Mouse (Mus musculus) lung, embryonic 15.5 days (tissue): ENCODE measurements around the gene Fbxw8. TPM values are rescaled to one million over a fixed set of nuclear protein-coding genes. Genes with fewer than 3 reads are reported as not detected.

ENCODE experiments used
- ATAC-seq: fragments of 200-750 bp; cut with Nextera tagmentation; 2 replicates; pipeline ENCODE4 v1.8.0; 2017; ENCODE audit warnings: moderate number of reproducible peaks, borderline replicate concordance; ENCODE audit not compliant: low FRiP score, low TSS enrichment; ENCODE audit errors: extremely low read depth
- H3K27ac ChIP-seq: fragments of 300-500 bp; sonication (generic); 2 replicates; pipeline ENCODE4 v1.5.1; 2015; ENCODE audit warnings: moderate library complexity, mild to moderate bottlenecking, inconsistent platforms
- H3K27me3 ChIP-seq: fragments of 300-500 bp; sonication (generic); 2 replicates; pipeline ENCODE4 v1.6.1; 2015; ENCODE audit warnings: inconsistent platforms
- H3K36me3 ChIP-seq: fragments of 300-500 bp; sonication (generic); 2 replicates; pipeline ENCODE4 v1.6.1; 2015; ENCODE audit warnings: inconsistent platforms
- H3K4me1 ChIP-seq: fragments of 300-500 bp; sonication (generic); 2 replicates; pipeline ENCODE4 v1.6.1; 2015; ENCODE audit warnings: inconsistent platforms
- H3K4me2 ChIP-seq: fragments of 300-500 bp; sonication (generic); 2 replicates; pipeline ENCODE4 v1.6.1; 2015; ENCODE audit warnings: inconsistent platforms, mild to moderate bottlenecking, moderate library complexity
- H3K4me3 ChIP-seq: fragments of 300-500 bp; sonication (generic); 2 replicates; pipeline ENCODE4 v1.5.1; 2015; ENCODE audit warnings: mild to moderate bottlenecking, inconsistent platforms
- H3K9ac ChIP-seq: fragments of 300-500 bp; sonication (generic); 2 replicates; pipeline ENCODE4 v1.6.1; 2015; ENCODE audit warnings: inconsistent platforms
- H3K9me3 ChIP-seq: fragments of 300-500 bp; sonication (generic); 2 replicates; pipeline ENCODE4 v1.6.1; 2016; ENCODE audit warnings: inconsistent platforms
- WGBS: fragments of 180-500 bp; shearing (Covaris S2); methylation state at CpG from one replicate; pipeline ENCODE4 v1.1.7; 2015; 5-methylcytosine and 5-hydroxymethylcytosine counted together
- polyA plus RNA-seq: library from polyadenylated mRNA; unstranded; fragments of >200 nt; fragmentation: Nextera tagmentation; extraction: Ambion mirVana; gene quantifications from 2 replicates; pipeline ENCODE4 v1.2.1, GENCODE M21; 2015

Gene Fbxw8
- polyA plus RNA-seq, 1 experiment from 2014 or later, result 30.2 TPM

DNA sequence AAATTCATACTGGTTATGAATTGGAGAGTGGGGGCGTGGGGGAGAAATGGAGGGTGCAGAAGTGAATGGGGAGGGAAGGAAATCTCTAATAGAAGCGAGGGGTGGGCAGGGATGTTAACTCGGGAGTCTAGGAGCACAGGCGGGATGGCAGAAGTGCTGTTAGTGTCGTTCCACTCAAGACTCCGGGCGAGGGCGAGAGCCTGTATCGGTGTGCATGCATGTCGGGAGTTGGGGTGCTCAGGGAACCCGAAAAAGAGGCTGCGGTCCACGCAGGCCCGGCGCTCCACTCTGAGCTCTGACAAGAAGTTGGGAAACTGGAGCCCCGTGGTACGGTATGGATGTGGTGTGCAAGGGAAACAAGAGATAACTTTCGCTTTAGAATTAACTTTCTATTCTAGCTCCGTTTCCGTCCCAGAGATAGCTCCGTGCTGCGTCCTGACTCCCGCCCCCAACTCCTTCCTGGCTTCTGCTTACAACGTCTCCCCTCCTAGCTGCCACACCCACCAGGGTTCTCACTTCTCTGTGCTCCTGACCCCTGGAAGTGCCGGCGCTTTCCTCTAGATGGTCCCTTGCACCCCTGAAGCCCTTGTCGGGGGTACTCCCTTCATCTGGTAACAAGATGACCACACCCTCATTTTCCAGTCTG is 16.9 kb upstream of the Fbxw8 start:
- 0 out of 2 replicates have a peak, but pooled peaks cover 6% of the 10 kb centered on the region for H3K9me3 ChIP-seq
- peaks cover 86% of the 10 kb centered on the region for H3K27me3 ChIP-seq
- H3K27ac ChIP-seq, result no peak overlapping the region
- H3K36me3 ChIP-seq, result no peaks in the 10 kb centered on the region
- H3K4me3 ChIP-seq, result peak overlapping the region; percentile 39
- under 1% methylated on average over 27 of the region's 27 CpGs for WGBS
- H3K9ac ChIP-seq, result no peak overlapping the region
- H3K4me2 ChIP-seq, result peak overlapping the region; percentile 65
- peaks cover 28% of the 10 kb centered on the region for H3K4me1 ChIP-seq
- ATAC-seq, result no peak

DNA sequence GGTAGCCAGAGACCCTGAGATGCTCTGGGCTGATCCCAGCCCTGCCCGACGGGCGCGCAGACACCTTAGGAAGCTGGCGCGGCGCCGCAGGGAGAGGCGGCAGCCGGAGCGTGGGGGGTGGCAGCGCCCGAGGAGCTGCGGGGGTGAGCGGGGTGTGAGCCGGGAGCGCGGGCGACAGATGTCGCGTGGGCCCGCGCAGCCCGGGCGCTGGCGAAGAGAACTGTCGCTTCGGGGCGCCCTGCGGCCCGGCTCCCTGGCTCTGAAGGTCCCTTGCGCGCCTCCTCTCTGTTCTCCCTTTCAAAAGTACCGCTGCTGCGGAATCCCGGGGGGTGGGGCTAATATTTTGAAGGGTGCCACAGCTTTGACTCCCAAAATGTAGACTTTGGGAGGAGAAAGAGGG is 16.4 kb upstream of the Fbxw8 start:
- WGBS, result under 1% methylated on average over 36 of the region's 36 CpGs

GRCm38 (mm10) chr5:118170888-118171529 is 15.7 kb upstream of the Fbxw8 start:
- H3K4me1 ChIP-seq, result peaks cover 28% of the 10 kb centered on the region
- no peak overlapping the region for H3K27ac ChIP-seq
- ATAC-seq, result no peak
- no peaks in the 10 kb centered on the region for H3K36me3 ChIP-seq
- H3K27me3 ChIP-seq, result peaks cover 93% of the 10 kb centered on the region
- H3K4me2 ChIP-seq, result peak overlapping the region; percentile 65
- H3K4me3 ChIP-seq, result peak overlapping the region; percentile 39
- H3K9ac ChIP-seq, result no peak overlapping the region
- 0 out of 2 replicates have a peak, but pooled peaks cover 6% of the 10 kb centered on the region for H3K9me3 ChIP-seq
- under 1% methylated on average over 25 of the region's 25 CpGs for WGBS

More for the DNA sequence above, 16.4 kb upstream of the Fbxw8 start:
- Histone ChIP-seq H3K27ac (no peak overlapping the region), H3K4me1 (peaks cover 28% of the 10 kb centered on the region), H3K27me3 (peaks cover 90% of the 10 kb centered on the region), H3K9me3 (0 out of 2 replicates have a peak, but pooled peaks cover 6% of the 10 kb centered on the region), H3K36me3 (no peaks in the 10 kb centered on the region), H3K9ac (no peak overlapping the region), H3K4me2 (peak overlapping the region; percentile 65), H3K4me3 (peak overlapping the region; percentile 39)
- no peak for ATAC-seq

GRCm38 (mm10) chr5:118169222-118170221 is 14.3 kb upstream of the Fbxw8 start:
- Histone ChIP-seq H3K4me2 (peak overlapping the region; percentile 97), H3K27ac (no peak overlapping the region), H3K27me3 (peaks cover 93% of the 10 kb centered on the region), H3K4me1 (peaks cover 23% of the 10 kb centered on the region), H3K36me3 (no peaks in the 10 kb centered on the region), H3K4me3 (peak overlapping the region; percentile 48), H3K9ac (0 out of 2 replicates have a peak overlapping the region, but pooled peaks have one; percentile 19), H3K9me3 (no peaks in the 10 kb centered on the region)
- 2% methylated on average over 94 of the region's 117 CpGs for WGBS
- ATAC-seq, result no peak

- no peak overlapping the region for H3K9ac ChIP-seq
- no peak overlapping the region for H3K4me2 ChIP-seq
- no peak overlapping the region for H3K27ac ChIP-seq
- WGBS, result 70% methylated on average over 8 of the region's 8 CpGs
- H3K4me3 ChIP-seq, result no peak overlapping the region
- H3K4me1 ChIP-seq, result peaks cover 21% of the 10 kb centered on the region
- no peak for ATAC-seq
- peaks cover 93% of the 10 kb centered on the region for H3K27me3 ChIP-seq
- H3K36me3 ChIP-seq, result no peaks in the 10 kb centered on the region
- no peaks in the 10 kb centered on the region for H3K9me3 ChIP-seq
These were observed 12.3 kb upstream of the Fbxw8 start for GRCm38 (mm10) chr5:118167561-118167995.

DNA sequence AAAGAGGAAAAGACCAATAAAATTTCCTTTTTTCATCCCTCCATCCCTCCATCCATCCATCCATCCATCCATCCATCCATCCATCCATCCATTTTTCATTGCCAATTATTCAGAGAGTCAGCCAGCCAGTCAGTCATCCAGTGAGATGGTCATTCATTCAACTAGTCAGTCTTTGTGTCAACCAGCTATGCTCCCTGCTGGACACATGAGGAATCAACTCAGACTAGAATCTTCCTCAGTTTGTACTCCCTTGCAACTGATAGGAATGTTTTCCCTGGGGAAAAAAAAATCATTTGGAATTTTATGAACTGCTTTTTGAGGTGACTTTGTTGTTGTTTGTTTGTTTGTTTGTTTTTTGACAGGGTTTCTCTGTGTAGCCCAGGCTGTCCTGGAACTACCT is 10.2 kb upstream of the Fbxw8 start:
- no peaks in the 10 kb centered on the region for H3K9me3 ChIP-seq
- H3K27ac ChIP-seq, result no peak overlapping the region
- H3K36me3 ChIP-seq, result no peaks in the 10 kb centered on the region
- H3K27me3 ChIP-seq, result peaks cover 90% of the 10 kb centered on the region
- no peak overlapping the region for H3K4me3 ChIP-seq
- ATAC-seq, result no peak
- H3K4me2 ChIP-seq, result no peak overlapping the region
- no peak overlapping the region for H3K9ac ChIP-seq
- peaks cover 7% of the 10 kb centered on the region for H3K4me1 ChIP-seq

DNA sequence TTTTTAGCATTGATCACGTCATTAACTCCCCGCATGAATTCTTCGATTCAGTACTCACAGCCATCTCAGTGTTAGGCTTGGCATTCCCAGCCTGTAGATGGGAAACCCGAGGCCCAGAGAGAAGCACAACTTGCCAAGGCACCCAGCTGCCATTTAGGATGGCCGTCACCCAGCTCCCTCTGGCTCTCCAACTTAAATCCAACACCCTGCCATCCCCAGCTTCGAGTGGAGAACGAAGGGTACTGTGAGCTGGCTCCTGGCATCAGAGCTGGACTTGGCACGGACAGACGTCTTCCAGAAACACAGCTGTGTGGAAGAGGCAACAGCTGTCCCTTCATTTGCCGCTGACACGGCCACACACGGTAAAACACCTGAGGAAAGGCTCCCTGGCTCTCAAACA is 9.3 kb upstream of the Fbxw8 start, which contains the start of gene Hrk:
Gene Hrk (plus strand): TSS at position 68 of the 400 bp plus-strand sequence.
- no peak within 1 kb of the TSS for H3K27ac ChIP-seq
- ATAC-seq, result no peak
- H3K4me3 ChIP-seq, result no peak within 1 kb of the TSS
- H3K27me3 ChIP-seq, result peaks cover 85% of the 10 kb centered on the region
- H3K4me2 ChIP-seq, result no peak within 1 kb of the TSS
- H3K9ac ChIP-seq, result no peak within 1 kb of the TSS
- no peaks in the 10 kb centered on the region for H3K9me3 ChIP-seq
- H3K4me1 ChIP-seq, result peaks cover 6% of the 10 kb centered on the region
- H3K36me3 ChIP-seq, result no peaks in the 10 kb centered on the region
- 56% methylated on average over 12 of the region's 12 CpGs for WGBS

DNA sequence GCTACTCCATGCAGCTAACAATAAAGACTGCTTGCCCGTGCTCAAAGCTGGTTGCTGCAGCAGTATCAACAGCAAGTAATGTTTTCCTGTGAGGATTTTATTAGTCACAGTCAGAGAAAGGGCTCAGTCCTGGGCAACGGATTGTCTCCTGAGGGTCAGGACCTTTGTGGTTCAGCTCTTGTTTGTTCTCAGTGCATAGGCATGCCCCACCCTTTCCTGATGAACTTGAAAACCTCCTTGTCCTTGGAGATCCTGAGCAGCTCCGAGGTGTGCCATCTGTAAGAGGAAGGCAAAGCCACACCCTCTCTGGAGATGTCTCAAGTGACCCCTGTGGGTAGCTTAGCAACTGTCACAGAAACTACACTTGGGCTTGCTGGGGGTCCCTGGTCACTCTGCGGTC is 5.4 kb upstream of the Fbxw8 start:
- Histone ChIP-seq H3K9me3 (no peaks in the 10 kb centered on the region), H3K27me3 (peaks cover 58% of the 10 kb centered on the region), H3K36me3 (no peaks in the 10 kb centered on the region), H3K4me1 (peaks cover 4% of the 10 kb centered on the region; the same call in 1 of the 2 replicates), H3K4me3 (no peak overlapping the region), H3K27ac (no peak overlapping the region), H3K9ac (no peak overlapping the region), H3K4me2 (no peak overlapping the region)
- ATAC-seq, result no peak
- WGBS, result 30% methylated on average over 4 of the region's 4 CpGs

GRCm38 (mm10) chr5:118156976-118157375 is 1.7 kb upstream of the Fbxw8 start:
- Histone ChIP-seq H3K27me3 (peaks cover 22% of the 10 kb centered on the region), H3K4me1 (peaks cover 20% of the 10 kb centered on the region), H3K36me3 (no peaks in the 10 kb centered on the region), H3K9me3 (no peaks in the 10 kb centered on the region), H3K4me2 (no peak overlapping the region), H3K4me3 (no peak overlapping the region), H3K27ac (no peak overlapping the region), H3K9ac (no peak overlapping the region)
- WGBS, result 5% methylated on average over 4 of the region's 4 CpGs
- no peak for ATAC-seq

- H3K4me3 ChIP-seq, result peak overlapping the region; percentile 71
- H3K27ac ChIP-seq, result no peak overlapping the region
- ATAC-seq, result no peak
- no peaks in the 10 kb centered on the region for H3K9me3 ChIP-seq
- peak overlapping the region; percentile 79; the same call in 1 of the 2 replicates for H3K9ac ChIP-seq
- WGBS, result 19% methylated on average over 9 of the region's 9 CpGs
- H3K4me2 ChIP-seq, result peak overlapping the region; percentile 69
- peaks cover 10% of the 10 kb centered on the region; the same call in 1 of the 2 replicates for H3K27me3 ChIP-seq
- no peaks in the 10 kb centered on the region for H3K36me3 ChIP-seq
- peaks cover 20% of the 10 kb centered on the region for H3K4me1 ChIP-seq
These were observed 292 bp upstream of the Fbxw8 start for GRCm38 (mm10) chr5:118155565-118155947.

GRCm38 (mm10) chr5:118149711-118150110 is 5.6 kb downstream of the Fbxw8 start:
- WGBS, result 63% methylated on average over 3 of the region's 3 CpGs

More at GRCm38 (mm10) chr5:118149711-118150110, 5.6 kb downstream of the Fbxw8 start:
- H3K27ac ChIP-seq, result no peak overlapping the region
- H3K4me1 ChIP-seq, result peaks cover 36% of the 10 kb centered on the region
- no peak for ATAC-seq
- no peaks in the 10 kb centered on the region for H3K36me3 ChIP-seq
- H3K27me3 ChIP-seq, result no peaks in the 10 kb centered on the region
- H3K9me3 ChIP-seq, result no peaks in the 10 kb centered on the region
- no peak overlapping the region for H3K4me3 ChIP-seq
- no peak overlapping the region for H3K4me2 ChIP-seq
- no peak overlapping the region for H3K9ac ChIP-seq
